Mouse (Mus musculus): ENCODE results near the gene Itpkc. TPM values are rescaled to one million over a fixed set of nuclear protein-coding genes. Genes with fewer than 3 reads are reported as not detected.

Itpkc gene
- polyA plus RNA-seq, 1 experiment from 2014 or later: 1.2 TPM

DNA sequence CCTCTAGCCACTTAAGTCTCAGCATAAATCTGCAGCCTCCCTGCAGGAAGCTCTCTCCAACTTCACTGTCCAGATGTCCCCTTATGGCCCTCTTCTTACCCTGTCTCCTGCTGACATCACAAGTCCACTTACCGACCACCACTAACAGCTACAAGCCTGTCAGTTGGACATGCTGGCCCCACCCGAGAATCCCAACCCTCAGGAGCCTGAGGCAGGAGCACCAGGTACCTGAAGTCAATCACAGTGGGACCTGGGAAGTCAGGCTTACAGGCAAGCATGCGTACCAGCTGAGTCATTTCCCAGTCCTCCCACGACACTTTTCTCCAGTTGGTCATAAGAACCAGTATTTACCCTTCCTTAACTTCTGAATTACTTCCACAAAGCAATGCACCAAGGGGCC, 34.7 kb downstream of the Itpkc start:
- H3K4me3 ChIP-seq (ENCODE audit: low read depth, low read length): no peak overlapping the region

GRCm38 (mm10) chr7:27192434-27192833, 36.0 kb downstream of the Itpkc start:
- ATAC-seq (no peak), DNase-seq (no peak)
- Histone ChIP-seq H3K4me3 (ENCODE audit: low read depth, low read length) (no peak overlapping the region), H3K4me1 (ENCODE audit: insufficient read depth) (peaks cover 18% of the 10 kb centered on the region), H3K27me3 (ENCODE audit: insufficient read depth, low read length) (no peaks in the 10 kb centered on the region), H3K9me3 (ENCODE audit: low read length) (no peaks in the 10 kb centered on the region), H3K9ac (replicated peaks) (no peak overlapping the region), H3K27ac (ENCODE audit: low read depth) (no peak overlapping the region), H3K4me2 (ENCODE audit: low read depth, low read length) (no peak overlapping the region), H3K36me3 (replicated peaks; ENCODE audit: insufficient read depth, low read length) (peaks cover 64% of the 10 kb centered on the region)
- WGBS (ENCODE audit: insufficient replicate concordance): 82% methylated on average over 5 of the region's 5 CpGs
- TF ChIP-seq CTCF (IDR thresholded peaks at IDR 0.05; ENCODE audit: low read depth) (no peak), EP300 (IDR thresholded peaks at IDR 0.05; ENCODE audit: low read depth) (no peak)

More for the DNA sequence above, 34.7 kb downstream of the Itpkc start:
- H3K27ac ChIP-seq (ENCODE audit: low read depth): no peak overlapping the region
- DNase-seq (no peak), ATAC-seq (no peak)
- 69% methylated on average over 4 of the region's 4 CpGs for WGBS (ENCODE audit: insufficient replicate concordance)
- no peaks in the 10 kb centered on the region for H3K27me3 ChIP-seq (ENCODE audit: insufficient read depth, low read length)
- no peak overlapping the region for H3K9ac ChIP-seq (replicated peaks)
- H3K36me3 ChIP-seq (replicated peaks; ENCODE audit: insufficient read depth, low read length): peaks cover 53% of the 10 kb centered on the region
- TF ChIP-seq CTCF (IDR thresholded peaks at IDR 0.05; ENCODE audit: low read depth) (no peak), EP300 (IDR thresholded peaks at IDR 0.05; ENCODE audit: low read depth) (no peak)
- no peak overlapping the region for H3K4me2 ChIP-seq (ENCODE audit: low read depth, low read length)
- H3K9me3 ChIP-seq (ENCODE audit: low read length): no peaks in the 10 kb centered on the region
- H3K4me1 ChIP-seq (ENCODE audit: insufficient read depth): peaks cover 18% of the 10 kb centered on the region

GRCm38 (mm10) chr7:27189271-27189931, 39.1 kb downstream of the Itpkc start:
- Histone ChIP-seq H3K36me3 (replicated peaks; ENCODE audit: insufficient read depth, low read length) (peaks cover 81% of the 10 kb centered on the region), H3K27me3 (ENCODE audit: insufficient read depth, low read length) (no peaks in the 10 kb centered on the region), H3K9ac (replicated peaks) (no peak overlapping the region), H3K27ac (ENCODE audit: low read depth) (no peak overlapping the region), H3K9me3 (ENCODE audit: low read length) (no peaks in the 10 kb centered on the region), H3K4me3 (ENCODE audit: low read depth, low read length) (no peak overlapping the region), H3K4me1 (ENCODE audit: insufficient read depth) (peaks cover 3% of the 10 kb centered on the region), H3K4me2 (ENCODE audit: low read depth, low read length) (no peak overlapping the region)
- ATAC-seq (no peak), DNase-seq (no peak)
- TF ChIP-seq CTCF (IDR thresholded peaks at IDR 0.05; ENCODE audit: low read depth) (peak; percentile 45), EP300 (IDR thresholded peaks at IDR 0.05; ENCODE audit: low read depth) (no peak)
- WGBS (ENCODE audit: insufficient replicate concordance): 92% methylated on average over 10 of the region's 10 CpGs

DNA sequence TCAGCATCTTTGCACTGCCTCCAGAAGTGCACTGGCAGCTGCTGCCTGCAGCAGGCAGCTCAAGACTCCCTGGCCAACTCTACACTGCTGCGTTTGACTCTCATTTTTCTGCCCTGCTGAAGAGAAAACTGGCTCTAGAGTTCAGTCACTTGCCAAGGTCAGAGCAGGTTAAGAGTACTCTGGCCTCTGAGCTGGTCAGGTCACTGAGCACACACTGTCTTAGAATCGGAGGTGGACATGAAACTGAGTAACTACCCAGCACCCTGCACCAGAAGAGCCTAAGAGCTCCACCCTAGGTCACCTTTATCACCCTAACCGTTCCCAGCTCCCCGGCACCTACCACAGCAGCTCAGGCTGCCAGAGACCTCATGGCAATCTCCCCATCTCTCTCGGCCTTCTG, 42.5 kb downstream of the Itpkc start:
- Histone ChIP-seq H3K9ac (replicated peaks) (no peak overlapping the region), H3K36me3 (replicated peaks; ENCODE audit: insufficient read depth, low read length) (peaks cover 54% of the 10 kb centered on the region), H3K27ac (ENCODE audit: low read depth) (no peak overlapping the region), H3K27me3 (ENCODE audit: insufficient read depth, low read length) (no peaks in the 10 kb centered on the region), H3K4me3 (ENCODE audit: low read depth, low read length) (no peak overlapping the region), H3K4me2 (ENCODE audit: low read depth, low read length) (no peak overlapping the region), H3K9me3 (ENCODE audit: low read length) (no peaks in the 10 kb centered on the region), H3K4me1 (ENCODE audit: insufficient read depth) (no peaks in the 10 kb centered on the region)
- no peak for DNase-seq
- ATAC-seq: no peak
- TF ChIP-seq CTCF (IDR thresholded peaks at IDR 0.05; ENCODE audit: low read depth) (no peak), EP300 (IDR thresholded peaks at IDR 0.05; ENCODE audit: low read depth) (no peak)
- WGBS (ENCODE audit: insufficient replicate concordance): 75% methylated on average over 5 of the region's 5 CpGs

- Histone ChIP-seq H3K36me3 (replicated peaks; ENCODE audit: insufficient read depth, low read length) (peaks cover 44% of the 10 kb centered on the region), H3K4me1 (ENCODE audit: insufficient read depth) (peaks cover 4% of the 10 kb centered on the region; the same call in 1 of the 2 replicates), H3K27ac (ENCODE audit: low read depth) (no peak overlapping the region), H3K9ac (replicated peaks) (no peak overlapping the region), H3K9me3 (ENCODE audit: low read length) (no peaks in the 10 kb centered on the region), H3K4me3 (ENCODE audit: low read depth, low read length) (no peak overlapping the region), H3K4me2 (ENCODE audit: low read depth, low read length) (no peak overlapping the region), H3K27me3 (ENCODE audit: insufficient read depth, low read length) (no peaks in the 10 kb centered on the region)
- DNase-seq: peak; percentile 73
- WGBS (ENCODE audit: insufficient replicate concordance): 37% methylated on average over 3 of the region's 3 CpGs
- TF ChIP-seq CTCF (IDR thresholded peaks at IDR 0.05; ENCODE audit: low read depth) (peak; percentile 86), EP300 (IDR thresholded peaks at IDR 0.05; ENCODE audit: low read depth) (no peak)
- ATAC-seq: peak; percentile 40; the same call in 1 of the 2 replicates
Observed at GRCm38 (mm10) chr7:27184964-27185363, 43.5 kb downstream of the Itpkc start.

GRCm38 (mm10) chr7:27182498-27182897, 46.0 kb downstream of the Itpkc start:
- H3K36me3 ChIP-seq (replicated peaks; ENCODE audit: insufficient read depth, low read length): peaks cover 22% of the 10 kb centered on the region
- TF ChIP-seq EP300 (IDR thresholded peaks at IDR 0.05; ENCODE audit: low read depth) (no peak), CTCF (IDR thresholded peaks at IDR 0.05; ENCODE audit: low read depth) (no peak)
- ATAC-seq (no peak), DNase-seq (no peak)
- 57% methylated on average over 1 of the region's 1 CpGs for WGBS (ENCODE audit: insufficient replicate concordance)
- H3K4me1 ChIP-seq (ENCODE audit: insufficient read depth): peaks cover 21% of the 10 kb centered on the region
- H3K27ac ChIP-seq (ENCODE audit: low read depth): no peak overlapping the region
- H3K4me3 ChIP-seq (ENCODE audit: low read depth, low read length): no peak overlapping the region
- H3K27me3 ChIP-seq (ENCODE audit: insufficient read depth, low read length): no peaks in the 10 kb centered on the region
- H3K9ac ChIP-seq (replicated peaks): no peak overlapping the region
- no peak overlapping the region for H3K4me2 ChIP-seq (ENCODE audit: low read depth, low read length)
- H3K9me3 ChIP-seq (ENCODE audit: low read length): no peaks in the 10 kb centered on the region
